Mouse (Mus musculus): Measurements from ENCODE around the gene Bod1l. TPM values are rescaled to one million over a fixed set of nuclear protein-coding genes. Genes with fewer than 3 reads are reported as not detected.

Gene Bod1l
- 58.8 TPM for polyA plus RNA-seq (2017; shearing (Covaris generic))

GRCm38 (mm10) chr5:41844147-41844529, at the start of gene Bod1l:
TSS of gene Bod1l (minus strand) at chr5:41844315.

GRCm38 (mm10) chr5:41763731-41764721, 80.1 kb downstream of the Bod1l start, which contains the start of gene Nkx3-2:
TSS of gene Nkx3-2 (minus strand) at chr5:41764501.

Other genes with a start within 250 kb of the Bod1l start
- gene Rab28, start 136.2 kb downstream of the Bod1l start, polyA plus RNA-seq (2017; shearing (Covaris generic)): 21.4 TPM
- gene Nkx3-2, start 79.8 kb downstream of the Bod1l start, polyA plus RNA-seq (2017; shearing (Covaris generic)): not detected
- gene Gm16223, start 223.6 kb upstream of the Bod1l start, polyA plus RNA-seq (2017; shearing (Covaris generic)): not detected

Data from naive thymus-derived CD4-positive, alpha-beta T cell, adult 5 months (primary cell).